Mouse (Mus musculus) lung, postnatal 14 days (tissue): Measurements from ENCODE around the gene Apold1.

Source experiments
- DNase-seq: peaks from one replicate; pipeline ENCODE4 v3.0.0; 2021

The Apold1 gene

DNA sequence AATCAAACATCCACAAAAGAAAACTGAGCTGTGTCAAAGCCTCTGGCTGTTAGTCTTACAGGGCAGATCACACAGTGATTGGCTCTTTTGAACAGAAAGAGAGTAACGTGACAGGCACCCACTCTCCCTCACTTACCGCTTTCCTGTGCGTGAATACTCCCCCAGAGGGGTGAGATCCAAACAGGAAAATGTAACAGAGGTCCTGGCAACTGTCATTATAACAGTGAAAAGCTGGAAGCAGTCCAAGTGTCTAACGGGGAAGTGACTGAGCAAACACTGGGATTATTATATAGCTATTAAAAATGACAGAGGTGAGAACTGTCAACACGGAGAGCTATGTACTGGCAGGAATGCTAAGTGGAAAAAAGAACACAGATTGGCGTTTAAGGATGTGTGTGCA, 4.9 kb upstream of the Apold1 start:
- no peak for DNase-seq

DNA sequence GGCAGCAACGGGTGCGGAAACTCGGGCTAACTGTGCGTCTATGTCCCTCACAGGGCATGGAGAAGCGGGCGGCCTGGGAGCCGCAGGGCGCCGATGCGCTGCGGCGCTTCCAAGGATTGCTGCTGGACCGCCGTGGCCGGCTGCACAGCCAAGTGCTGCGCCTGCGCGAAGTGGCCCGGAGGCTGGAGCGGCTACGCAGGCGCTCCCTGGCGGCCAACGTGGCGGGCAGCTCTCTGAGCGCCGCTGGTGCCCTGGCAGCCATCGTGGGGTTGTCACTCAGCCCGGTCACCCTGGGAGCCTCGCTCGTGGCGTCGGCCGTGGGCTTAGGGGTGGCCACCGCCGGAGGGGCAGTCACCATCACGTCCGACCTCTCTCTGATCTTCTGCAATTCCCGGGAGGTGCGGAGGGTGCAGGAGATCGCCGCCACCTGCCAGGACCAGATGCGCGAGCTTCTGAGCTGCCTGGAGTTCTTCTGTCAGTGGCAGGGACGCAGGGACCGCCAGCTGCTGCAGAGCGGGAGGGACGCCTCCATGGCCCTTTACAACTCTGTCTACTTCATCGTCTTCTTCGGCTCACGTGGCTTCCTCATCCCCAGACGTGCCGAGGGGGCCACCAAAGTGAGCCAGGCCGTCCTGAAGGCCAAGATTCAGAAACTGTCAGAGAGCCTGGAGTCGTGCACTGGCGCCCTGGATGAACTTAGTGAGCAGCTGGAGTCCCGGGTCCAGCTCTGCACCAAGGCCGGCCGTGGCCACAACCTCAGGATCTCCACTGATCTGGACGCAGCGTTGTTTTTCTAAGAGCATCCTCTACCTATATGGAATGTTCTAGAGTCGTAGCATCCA, 2.2 kb downstream of the Apold1 start:
- DNase-seq: peak; percentile 92

GRCm38 (mm10) chr6:134984748-134985147, 3.2 kb downstream of the Apold1 start:
- DNase-seq: peak; percentile 21

DNA sequence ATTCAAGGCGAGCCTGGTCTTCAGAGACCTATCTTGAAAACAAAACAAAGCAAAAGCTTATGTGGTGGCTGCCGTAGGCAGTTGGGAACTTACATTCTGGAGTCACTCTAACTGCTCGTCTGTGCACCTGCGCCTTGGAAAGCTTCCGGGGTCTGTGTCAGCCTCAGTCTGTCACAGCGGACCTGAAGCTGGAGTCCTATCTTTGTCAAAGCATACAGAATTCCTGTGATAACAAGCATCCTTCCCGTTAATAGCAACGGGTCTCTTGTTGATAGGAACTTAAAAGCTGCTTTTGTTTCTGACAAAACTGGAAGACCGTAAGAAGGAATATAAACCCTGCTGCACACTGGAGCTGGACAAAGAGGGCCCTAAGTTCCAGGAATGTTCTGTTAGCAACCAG, 6.9 kb downstream of the Apold1 start:
- DNase-seq: no peak

GRCm38 (mm10) chr6:134990674-134991073, 9.2 kb downstream of the Apold1 start:
- DNase-seq: no peak

- DNase-seq: no peak
Measured at GRCm38 (mm10) chr6:134994031-134994651, 12.6 kb downstream of the Apold1 start.

DNA sequence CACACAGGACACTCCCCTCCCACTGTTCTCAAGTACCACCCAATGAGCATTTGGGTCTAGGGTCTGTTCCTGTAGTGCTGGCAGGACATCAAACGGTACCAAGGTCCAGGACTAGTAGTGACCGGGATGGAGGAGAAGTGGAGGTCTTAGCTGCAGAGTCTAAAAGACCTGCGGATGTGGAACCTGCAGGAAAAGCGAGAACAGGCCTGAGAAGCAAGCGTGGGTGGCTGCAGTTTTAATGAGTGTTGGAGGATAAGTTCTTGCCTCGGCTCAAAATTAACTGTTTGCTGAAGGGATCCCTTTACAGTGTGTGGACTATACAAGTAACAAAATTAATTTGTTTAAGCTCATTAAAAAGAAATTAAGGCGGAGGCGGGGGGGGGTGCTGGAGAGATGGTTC, 13.5 kb downstream of the Apold1 start:
- DNase-seq: no peak

DNA sequence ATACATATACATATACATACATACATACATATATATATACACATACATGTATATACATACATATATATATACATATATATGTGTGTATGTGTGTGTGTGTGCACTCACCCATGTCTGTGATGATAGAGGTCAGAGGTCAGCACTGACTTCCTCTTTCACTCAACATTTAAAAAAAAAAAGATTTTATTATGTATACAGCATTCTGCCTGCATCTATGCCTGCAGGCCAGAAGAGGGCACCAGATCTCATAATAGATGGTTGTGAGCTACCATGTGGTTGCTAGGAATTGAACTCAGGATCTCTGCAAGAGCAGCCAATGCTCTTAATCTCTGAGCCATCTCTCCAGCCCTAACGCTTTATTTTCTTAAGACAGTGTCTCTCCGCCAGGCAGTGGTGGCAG, 15.4 kb downstream of the Apold1 start:
- no peak for DNase-seq

DNA sequence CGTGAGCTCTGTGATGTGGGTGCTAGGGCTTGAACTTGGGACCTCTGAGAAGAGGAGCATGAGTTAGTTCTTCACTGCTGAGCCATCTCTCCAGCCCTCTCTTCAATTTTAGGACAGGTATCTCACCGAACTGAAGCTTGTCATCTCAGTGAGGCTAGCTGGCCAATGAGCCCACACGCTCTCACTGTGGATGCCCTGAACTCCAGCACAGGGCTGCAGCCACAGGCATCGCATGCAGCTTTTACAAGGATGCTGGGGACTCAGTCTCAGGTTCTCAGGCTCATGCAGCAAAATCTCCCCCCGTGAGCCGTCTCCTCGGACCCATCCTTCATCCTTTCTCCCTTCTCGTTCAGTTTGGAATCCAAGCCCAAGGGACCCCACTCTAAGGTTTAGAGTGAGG, 16.6 kb downstream of the Apold1 start:
- no peak for DNase-seq

DNA sequence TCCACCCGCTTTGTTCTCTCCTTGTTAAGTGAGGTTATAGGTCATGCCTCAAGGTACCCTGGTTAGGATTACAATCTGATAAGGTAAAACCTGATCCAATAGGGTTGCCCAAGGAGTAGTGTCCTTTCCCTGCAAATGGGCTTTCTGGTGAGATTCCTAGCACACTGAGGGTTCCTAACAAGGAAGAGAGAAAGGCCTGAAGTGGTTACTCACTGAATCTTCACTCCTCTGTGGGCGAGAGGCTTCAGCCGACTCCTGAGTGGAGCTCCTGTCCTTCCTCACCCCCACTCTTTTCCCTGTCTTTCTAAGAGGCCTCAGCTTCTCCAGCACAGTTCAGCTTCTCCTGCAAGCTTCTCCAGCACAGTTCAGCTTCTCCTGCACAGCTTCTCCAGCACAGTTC, 17.3 kb downstream of the Apold1 start:
- DNase-seq: no peak

DNA sequence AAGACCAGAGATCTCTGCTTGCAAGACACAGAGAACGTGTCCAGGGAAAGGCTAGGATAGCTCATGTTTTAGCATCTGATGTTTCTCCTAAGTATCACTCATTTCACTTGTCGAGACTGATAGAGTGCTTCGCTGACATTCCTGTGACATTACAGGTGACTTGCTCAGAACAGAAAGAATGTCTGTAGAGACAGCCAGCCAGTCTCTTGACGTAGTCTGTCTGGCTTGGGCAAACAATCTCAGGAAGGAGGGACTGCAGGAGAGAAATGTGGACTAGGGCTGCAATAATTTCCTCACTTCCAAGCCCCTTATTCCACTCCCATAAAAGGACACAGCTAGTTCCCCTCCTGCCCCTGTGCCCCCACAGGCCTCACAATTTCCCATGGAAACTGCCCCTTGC, 18.8 kb downstream of the Apold1 start:
- DNase-seq: no peak

- DNase-seq: no peak
Measured at GRCm38 (mm10) chr6:135001991-135002390, 20.5 kb downstream of the Apold1 start.

- DNase-seq: no peak
Measured at GRCm38 (mm10) chr6:135006372-135006771, 24.9 kb downstream of the Apold1 start.

DNA sequence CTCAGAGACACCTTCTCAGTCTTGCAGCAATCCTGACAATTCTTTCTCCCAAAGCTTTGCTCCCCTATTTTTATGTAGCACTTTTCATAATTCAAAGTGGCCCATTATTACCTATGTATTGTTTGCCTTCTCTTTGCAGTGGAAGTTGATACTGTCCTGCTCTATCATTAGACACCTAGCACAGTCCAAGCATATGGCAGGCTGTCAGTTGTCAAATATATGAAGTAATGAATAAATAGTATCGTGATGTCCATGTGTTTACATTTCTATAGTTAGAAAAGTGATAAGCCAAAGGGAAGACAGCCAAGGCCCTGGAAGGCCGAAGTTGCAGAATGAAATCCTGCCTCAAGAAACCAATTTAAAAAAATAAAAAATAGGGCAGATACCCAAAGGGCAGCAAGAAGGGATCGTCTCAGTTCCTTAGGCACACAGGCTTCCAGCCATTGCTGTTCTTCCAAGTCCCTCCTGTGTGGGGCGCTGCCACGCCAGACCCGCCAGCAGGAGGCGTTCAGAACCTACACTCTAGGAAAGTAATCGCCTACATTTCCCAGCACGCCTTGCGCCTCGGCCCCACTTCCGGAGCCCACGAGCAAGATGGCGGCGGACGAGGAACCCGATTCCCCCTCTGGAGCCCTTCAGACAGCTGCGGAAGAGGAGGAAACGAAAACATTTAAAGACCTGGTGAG, 29.7 kb downstream of the Apold1 start, which contains the start of gene Ddx47:
Ddx47 (plus strand) TSS at position 565 of the 686 bp plus-strand sequence.
- DNase-seq: peak; percentile 95

GRCm38 (mm10) chr6:135011734-135012116, 30.2 kb downstream of the Apold1 start:
- no peak for DNase-seq

- no peak for DNase-seq
Measured at GRCm38 (mm10) chr6:135017211-135017610, 35.7 kb downstream of the Apold1 start.

DNA sequence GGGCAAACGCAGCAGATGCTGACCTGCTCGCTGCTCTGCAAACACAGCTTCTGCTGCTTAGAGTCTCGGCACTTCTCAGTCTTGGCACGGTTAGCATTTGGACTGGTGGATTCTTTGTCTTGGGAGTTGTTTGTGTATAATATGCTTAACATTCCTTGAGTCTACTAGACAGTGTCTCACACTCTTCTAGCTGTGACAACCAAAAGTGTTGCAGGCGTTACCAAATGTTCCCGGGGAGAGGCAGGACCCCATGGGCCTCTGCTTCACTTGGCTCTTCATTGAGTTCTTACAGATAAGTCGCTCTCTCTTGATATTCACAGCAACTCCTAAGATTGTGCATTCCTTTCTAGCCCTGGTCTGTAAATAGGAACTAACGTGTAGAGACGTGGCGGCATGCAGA, 38.0 kb downstream of the Apold1 start:
- no peak for DNase-seq

- DNase-seq: no peak
Measured at GRCm38 (mm10) chr6:135021633-135022032, 40.1 kb downstream of the Apold1 start.

DNA sequence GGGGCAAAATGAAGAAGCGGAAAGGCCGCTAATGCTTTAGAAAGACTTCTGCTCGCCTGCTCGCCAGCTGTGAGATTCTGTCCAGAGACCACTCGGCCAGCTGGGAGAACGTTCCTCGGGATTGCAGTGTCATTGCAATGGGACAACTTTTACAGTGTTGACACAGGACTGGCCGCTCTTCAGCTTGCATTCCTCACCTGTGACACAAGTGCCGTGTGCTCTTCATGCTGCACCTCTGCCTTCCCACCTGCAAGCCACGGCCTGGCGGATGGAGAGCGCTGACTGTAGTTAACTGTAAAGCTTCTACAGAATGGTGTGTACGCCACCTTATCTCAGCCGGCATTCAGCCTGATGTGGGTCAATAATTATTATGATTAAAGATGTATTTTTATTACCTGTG, 41.9 kb downstream of the Apold1 start:
- no peak for DNase-seq

DNA sequence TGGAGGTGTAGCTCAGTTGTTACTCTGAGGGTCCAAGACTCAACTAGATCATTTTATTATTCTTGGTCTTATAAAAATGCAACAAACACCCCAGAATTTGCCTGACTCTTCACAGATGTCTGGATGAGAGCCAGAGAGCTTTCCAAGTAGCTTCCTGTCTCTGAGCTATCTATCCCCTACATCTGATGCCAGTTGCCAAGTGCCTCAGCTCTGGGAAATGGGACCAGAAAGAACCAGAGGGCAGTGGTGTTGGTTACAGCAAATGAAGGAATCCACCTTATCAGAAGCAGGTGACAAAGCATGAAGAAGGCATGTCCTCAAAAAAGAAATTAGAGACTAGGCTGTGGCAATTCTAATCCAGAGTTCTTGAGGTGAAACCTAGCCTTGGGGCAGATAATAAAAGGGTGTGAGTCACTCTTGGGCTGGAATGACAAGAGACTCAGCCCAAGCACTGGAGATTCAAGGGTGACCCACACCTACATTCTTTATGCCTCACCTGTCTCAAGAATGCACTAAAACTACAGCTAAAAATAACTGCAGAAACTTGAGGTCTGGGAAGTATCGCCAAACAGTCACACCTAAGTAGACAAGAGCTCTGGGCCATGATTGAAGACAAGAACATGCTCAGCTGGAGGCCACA, 43.4 kb downstream of the Apold1 start:
- no peak for DNase-seq

GRCm38 (mm10) chr6:135026232-135026631, 44.7 kb downstream of the Apold1 start:
- DNase-seq: peak; percentile 44

- DNase-seq: no peak
Measured at GRCm38 (mm10) chr6:135026755-135027154, 45.2 kb downstream of the Apold1 start.

- no peak for DNase-seq
Measured at GRCm38 (mm10) chr6:135029246-135029645, 47.7 kb downstream of the Apold1 start.
